Mouse (Mus musculus): ENCODE results near the gene Esrp2.

GRCm38 (mm10) chr8:106129232-106129930 is 7.4 kb downstream of the Esrp2 start:
- no peak for TF ChIP-seq POLR2A (IDR thresholded peaks at IDR 0.05; ENCODE audit: insufficient read depth, low read length)
- no peak for TF ChIP-seq EP300 (IDR thresholded peaks at IDR 0.05; ENCODE audit: insufficient read depth, low read depth, low read length)

Measured in ES-Bruce4 (cell line).